Mouse (Mus musculus) spleen, adult 2 months (tissue): Measurements from ENCODE around the gene Rp9. TPM values are rescaled to one million over a fixed set of nuclear protein-coding genes. Genes with fewer than 3 reads are reported as not detected.
"Not testable (repeated sequence)": the region's sequence is repeated elsewhere in the genome, so short reads cannot be mapped to it uniquely, and the experiment has no call there.

Experiments used
- DNase-seq, 2 experiments: peaks; one replicate each; pipeline versions ENCODE4 v3.0.0 to v3.0.0-alpha.2; 2012 to 2021; ENCODE audit warnings: low spot score in 2 of 2, low read depth in 1 of 2
- H3K27ac ChIP-seq: fragments of 200-500 bp; 2 replicates; pipeline ENCODE4 v1.5.1; 2012; ENCODE audit warnings: low read length, inconsistent platforms; ENCODE audit not compliant: insufficient read depth
- H3K27me3 ChIP-seq: fragments of 200-500 bp; 2 replicates; pipeline ENCODE4 v1.6.1; 2012; ENCODE audit warnings: mild to moderate bottlenecking, moderate library complexity, low read length, inconsistent platforms; ENCODE audit not compliant: control insufficient read depth, insufficient read depth
- H3K36me3 ChIP-seq: fragments of 200-500 bp; 2 replicates; pipeline ENCODE4 v1.6.1; 2012; ENCODE audit warnings: mild to moderate bottlenecking, low read length, inconsistent platforms; ENCODE audit not compliant: control insufficient read depth, insufficient read depth
- H3K4me1 ChIP-seq: fragments of 200-500 bp; 2 replicates; pipeline ENCODE4 v1.6.1; 2011; ENCODE audit warnings: inconsistent platforms; ENCODE audit not compliant: control insufficient read depth, insufficient read depth, insufficient read length
- H3K4me3 ChIP-seq: fragments of 200-500 bp; 2 replicates; pipeline ENCODE4 v1.5.1; 2011; ENCODE audit warnings: mild to moderate bottlenecking, inconsistent platforms; ENCODE audit not compliant: insufficient read depth, insufficient read length; ENCODE audit errors: extremely low read depth
- CTCF ChIP-seq: fragments of 200-500 bp; IDR thresholded peaks from 2 replicates; pipeline ENCODE4 v1.5.1; 2011; ENCODE audit warnings: mild to moderate bottlenecking, inconsistent platforms; ENCODE audit not compliant: insufficient read depth, insufficient read length, insufficient replicate concordance; ENCODE audit errors: extremely low read depth
- POLR2A ChIP-seq: fragments of 200-500 bp; IDR thresholded peaks from 2 replicates; pipeline ENCODE4 v1.6.1; 2011; ENCODE audit warnings: low read depth, low read length, inconsistent platforms
- WGBS: fragments of 180-500 bp; shearing (Covaris S2); methylation state at CpG from one replicate; pipeline ENCODE4 v1.1.7; 2018; 5-methylcytosine and 5-hydroxymethylcytosine counted together
- polyA plus RNA-seq: library from polyadenylated mRNA; depleted of rRNA; stranded (reverse); fragments of >200 nt; gene quantifications from 2 replicates; pipeline ENCODE4 v1.2.3, GENCODE M21; 2012

Rp9 gene
- polyA plus RNA-seq, 1 experiment: 64.8 TPM

DNA sequence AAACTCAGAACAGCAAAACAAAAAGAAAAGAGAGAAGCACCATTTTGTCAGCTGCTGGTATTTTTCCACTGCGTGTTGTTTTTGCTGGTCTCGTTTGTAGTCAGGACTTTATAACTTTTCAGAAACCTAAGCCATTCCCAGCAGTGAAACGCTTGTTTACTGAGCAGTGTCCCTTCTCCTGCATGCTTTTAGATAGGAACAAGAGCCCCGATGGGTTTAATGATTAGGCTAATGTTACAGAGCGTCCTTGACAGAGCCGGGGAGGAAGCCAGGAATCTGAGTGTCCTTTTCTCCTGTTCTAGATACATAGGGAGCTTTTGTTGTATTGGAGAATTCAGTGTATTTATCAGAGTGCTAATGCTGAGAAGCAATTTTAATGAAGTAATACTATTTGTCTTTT is 52.0 kb downstream of the Rp9 start:
- Histone ChIP-seq H3K27ac (no peak overlapping the region), H3K4me1 (no peaks in the 10 kb centered on the region), H3K4me3 (no peak overlapping the region), H3K36me3 (no peaks in the 10 kb centered on the region), H3K27me3 (no peaks in the 10 kb centered on the region)
- WGBS: 86% methylated on average over 6 of the region's 6 CpGs
- TF ChIP-seq POLR2A: no peak
- no peak for TF ChIP-seq CTCF
- no peak for DNase-seq

DNA sequence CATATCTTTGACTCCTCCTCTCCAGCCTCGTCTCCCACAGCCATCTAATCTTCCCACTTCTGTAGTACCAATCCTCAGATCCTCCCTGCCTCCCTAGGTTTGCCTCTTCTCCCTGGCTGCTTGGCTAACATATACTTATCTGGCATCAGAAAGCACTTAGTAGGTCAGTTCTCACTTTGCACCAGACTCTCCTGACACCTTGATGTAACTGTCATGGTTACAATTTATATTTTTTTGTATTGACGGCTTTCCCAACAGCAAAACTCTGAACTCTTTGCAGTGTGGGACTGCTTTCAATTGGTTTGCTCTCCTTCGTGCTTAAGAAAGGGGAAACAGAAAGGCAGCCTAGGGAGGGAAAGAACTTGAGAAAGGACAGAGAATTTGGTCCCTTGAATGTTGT is 53.4 kb downstream of the Rp9 start:
- H3K36me3 ChIP-seq: no peaks in the 10 kb centered on the region
- peaks cover 4% of the 10 kb centered on the region; the same call in 1 of the 2 replicates for H3K4me1 ChIP-seq
- 91% methylated on average over 3 of the region's 3 CpGs for WGBS
- TF ChIP-seq POLR2A (no peak), CTCF (no peak)
- DNase-seq: no peak
- H3K27ac ChIP-seq: no peak overlapping the region
- H3K4me3 ChIP-seq: no peak overlapping the region
- H3K27me3 ChIP-seq: no peaks in the 10 kb centered on the region

DNA sequence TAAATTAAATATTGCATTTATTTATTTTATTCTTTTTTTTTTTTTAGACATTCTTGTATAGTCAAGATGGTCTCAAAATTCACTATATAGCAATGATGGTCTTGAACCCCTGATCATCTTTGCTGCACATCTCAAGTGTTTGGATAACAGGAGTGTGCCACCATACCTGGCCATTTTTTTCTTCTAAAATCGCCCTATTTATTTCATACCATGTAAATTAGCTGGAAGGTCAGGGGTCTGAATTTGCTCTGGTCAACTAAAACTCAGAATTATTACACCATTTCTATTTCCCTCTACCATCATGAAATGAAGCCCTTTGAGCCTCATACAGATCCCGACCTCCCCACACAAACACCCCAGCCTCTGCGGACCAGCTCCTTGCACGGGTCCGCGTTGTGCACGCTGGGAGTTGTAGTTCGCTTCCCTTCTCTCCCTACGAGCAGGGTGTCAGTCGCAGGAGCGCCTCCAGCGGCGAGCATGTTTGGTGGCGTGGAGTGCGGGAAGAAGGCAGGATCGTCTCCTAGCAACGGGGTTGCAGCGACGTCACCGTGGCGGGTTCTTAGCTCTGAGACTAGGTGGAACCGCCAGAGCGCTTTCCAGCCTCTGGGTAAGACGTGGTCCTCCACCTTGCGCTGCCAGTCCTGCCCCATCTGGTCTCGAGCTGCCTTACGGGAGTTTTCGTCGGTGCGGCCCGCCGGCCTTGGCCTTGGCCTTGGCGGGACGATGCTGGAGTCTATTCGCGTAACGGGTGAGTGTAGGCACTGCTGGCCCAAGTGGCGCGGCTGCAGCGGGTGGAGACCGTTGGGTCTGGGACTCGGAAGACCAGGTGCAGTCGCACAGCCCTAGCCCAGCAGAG is 58.3 kb downstream of the Rp9 start, which contains the start of gene 9530077C05Rik:
9530077C05Rik (plus strand) TSS at position 512 of the 856 bp plus-strand sequence.
- peak; percentile 80 to 94 for DNase-seq
- Histone ChIP-seq H3K27me3 (no peaks in the 10 kb centered on the region), H3K4me1 (peaks cover 4% of the 10 kb centered on the region; the same call in 1 of the 2 replicates), H3K4me3 (peak within 1 kb of the TSS; percentile 61), H3K36me3 (no peaks in the 10 kb centered on the region), H3K27ac (no peak within 1 kb of the TSS)
- WGBS: 2% methylated on average over 43 of the region's 43 CpGs
- TF ChIP-seq POLR2A: no peak
- peak; percentile 83 for TF ChIP-seq CTCF

DNA sequence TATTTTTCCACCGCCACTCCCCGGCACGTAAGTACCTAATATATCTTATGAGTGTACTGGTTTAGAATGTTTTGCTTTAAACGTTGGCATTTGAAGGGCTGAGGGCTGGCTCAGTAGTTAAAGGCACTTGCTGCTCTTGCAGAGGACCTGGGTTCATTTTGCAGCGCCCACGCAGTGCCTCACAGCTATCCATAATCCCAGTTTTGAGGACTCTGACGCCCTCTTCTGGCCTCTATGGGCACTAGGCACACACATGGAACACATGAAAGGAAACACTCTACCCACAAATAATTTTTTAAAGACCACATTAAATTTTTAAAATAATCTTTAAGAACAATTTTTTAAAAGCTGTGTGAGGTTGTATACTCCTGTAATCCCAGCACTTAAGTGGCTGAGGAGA is 60.0 kb downstream of the Rp9 start:
- H3K27ac ChIP-seq: no peak overlapping the region
- peaks cover 4% of the 10 kb centered on the region; the same call in 1 of the 2 replicates for H3K4me1 ChIP-seq
- no peak for DNase-seq
- H3K36me3 ChIP-seq: no peaks in the 10 kb centered on the region
- H3K4me3 ChIP-seq: no peak overlapping the region
- H3K27me3 ChIP-seq: no peaks in the 10 kb centered on the region
- TF ChIP-seq CTCF (no peak), POLR2A (no peak)
- 90% methylated on average over 7 of the region's 7 CpGs for WGBS

DNA sequence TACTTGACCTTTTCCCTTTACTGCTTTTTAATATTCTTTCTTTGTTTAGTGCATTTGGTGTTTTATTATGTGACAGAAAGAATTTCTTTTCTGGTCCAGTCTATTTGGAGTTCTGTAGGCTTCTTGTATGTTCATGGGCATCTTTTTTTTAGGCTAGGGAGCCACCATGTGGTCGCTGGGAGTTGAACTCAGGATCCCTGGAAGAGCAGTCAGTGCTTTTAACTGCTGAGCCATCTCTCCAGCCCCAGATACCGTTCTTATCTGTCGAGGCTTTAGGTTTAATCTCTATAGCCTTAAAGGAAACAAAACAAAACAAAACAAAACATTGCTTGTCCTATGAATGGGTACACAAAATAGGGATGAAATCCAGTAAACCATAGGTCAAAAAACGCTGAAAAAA is 61.2 kb downstream of the Rp9 start:
- H3K4me3 ChIP-seq, DNase-seq: not testable (repeated sequence)
- 39% methylated on average over 4 of the region's 4 CpGs for WGBS

DNA sequence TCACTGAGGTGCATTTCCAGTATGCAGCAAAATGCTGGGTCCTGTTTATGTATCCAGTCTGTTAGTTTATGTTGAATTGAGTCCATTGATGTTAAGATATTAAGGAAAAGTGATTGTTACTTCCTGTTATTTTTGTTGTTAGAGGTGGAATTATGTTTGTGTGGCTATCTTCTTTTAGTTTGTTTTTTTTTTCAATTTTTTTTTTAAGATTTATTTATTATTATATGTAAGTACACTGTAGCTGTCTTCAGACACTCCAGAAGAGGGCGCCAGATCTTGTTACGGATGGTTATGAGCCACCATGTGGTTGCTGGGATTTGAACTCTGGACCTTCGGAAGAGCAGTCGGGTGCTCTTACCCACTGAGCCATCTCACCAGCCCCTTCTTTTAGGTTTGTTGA is 61.9 kb downstream of the Rp9 start:
- not testable (repeated sequence) for H3K4me3 ChIP-seq, H3K27ac ChIP-seq, H3K4me1 ChIP-seq, H3K36me3 ChIP-seq, DNase-seq, H3K27me3 ChIP-seq
- WGBS: 74% methylated on average over 4 of the region's 4 CpGs

More for the DNA sequence above, 61.2 kb downstream of the Rp9 start:
- H3K4me1 ChIP-seq, H3K27ac ChIP-seq, H3K27me3 ChIP-seq, H3K36me3 ChIP-seq: not testable (repeated sequence)

DNA sequence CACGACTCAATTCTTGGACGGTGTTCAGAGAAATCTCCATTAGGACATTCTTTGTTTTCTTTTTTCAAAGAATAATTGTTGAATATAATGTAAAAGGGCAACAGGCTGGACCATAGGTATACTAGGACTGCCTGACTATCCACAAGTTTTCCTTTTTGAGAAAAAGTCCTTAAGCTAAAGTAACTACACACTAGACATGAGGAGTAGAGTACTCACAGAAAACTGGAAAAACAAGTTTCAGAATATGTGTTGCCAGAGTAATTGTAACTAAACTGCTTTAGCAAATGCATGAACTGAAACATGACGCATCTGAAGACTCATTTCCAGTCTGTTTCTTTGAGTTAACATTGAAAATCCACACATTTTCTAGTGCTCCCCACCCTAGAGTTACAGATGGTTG is 64.1 kb downstream of the Rp9 start:
- no peak for DNase-seq
- Histone ChIP-seq H3K27ac (no peak overlapping the region), H3K27me3 (no peaks in the 10 kb centered on the region), H3K4me3 (no peak overlapping the region), H3K4me1 (no peaks in the 10 kb centered on the region), H3K36me3 (no peaks in the 10 kb centered on the region)
- 86% methylated on average over 3 of the region's 3 CpGs for WGBS
- no peak for TF ChIP-seq POLR2A
- TF ChIP-seq CTCF: no peak

DNA sequence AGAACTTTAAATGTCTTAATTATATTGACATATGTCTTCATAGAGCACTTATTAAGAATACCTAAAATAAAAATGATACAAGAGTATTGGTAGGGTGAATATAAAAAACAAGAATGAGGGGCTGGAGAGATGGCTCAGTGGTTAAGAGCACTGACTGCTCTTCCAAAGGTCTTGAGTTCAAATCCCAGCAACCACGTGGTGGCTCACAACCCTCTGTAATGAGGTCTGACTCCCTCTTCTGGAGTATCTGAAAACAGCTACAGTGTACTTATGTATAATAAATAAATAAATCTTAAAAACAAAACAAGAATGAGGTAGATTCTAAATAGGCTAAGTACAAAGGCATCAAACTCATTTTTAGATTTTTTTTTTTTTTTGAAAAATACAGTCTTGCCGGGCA is 66.0 kb downstream of the Rp9 start:
- WGBS: 67% methylated on average over 2 of the region's 2 CpGs
- H3K36me3 ChIP-seq, DNase-seq, H3K27me3 ChIP-seq, H3K4me3 ChIP-seq, H3K27ac ChIP-seq, H3K4me1 ChIP-seq: not testable (repeated sequence)
